Mouse (Mus musculus): ENCODE measurements around the gene Trim63. TPM values are rescaled to one million over a fixed set of nuclear protein-coding genes. Genes with fewer than 3 reads are reported as not detected.
"Not testable (repeated sequence)": the region's sequence is repeated elsewhere in the genome, so short reads cannot be mapped to it uniquely, and the experiment has no call there.

Gene Trim63
- not detected for polyA plus RNA-seq (2017; shearing (Covaris generic))

DNA sequence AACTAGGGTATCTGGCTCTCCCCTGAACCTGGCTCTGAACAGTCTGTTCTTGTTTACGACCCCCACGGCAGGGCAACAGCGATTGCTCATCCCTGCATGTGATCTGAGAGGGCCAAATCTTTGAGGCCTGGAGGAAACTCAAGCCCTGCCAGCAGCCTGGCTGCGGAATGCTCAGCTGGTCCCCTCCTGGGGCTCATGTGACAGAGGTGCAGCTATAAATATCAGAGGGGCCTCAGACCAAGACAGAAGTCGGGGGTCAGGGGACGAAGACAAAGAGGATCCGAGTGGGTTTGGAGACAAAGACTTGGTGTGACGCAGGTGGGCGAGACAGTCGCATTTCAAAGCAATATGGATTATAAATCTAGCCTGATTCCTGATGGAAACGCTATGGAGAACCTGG, at the start of gene Trim63:
TSS of gene Trim63 (plus strand) at position 245 of the 400 bp plus-strand sequence.
- no peak for ATAC-seq

DNA sequence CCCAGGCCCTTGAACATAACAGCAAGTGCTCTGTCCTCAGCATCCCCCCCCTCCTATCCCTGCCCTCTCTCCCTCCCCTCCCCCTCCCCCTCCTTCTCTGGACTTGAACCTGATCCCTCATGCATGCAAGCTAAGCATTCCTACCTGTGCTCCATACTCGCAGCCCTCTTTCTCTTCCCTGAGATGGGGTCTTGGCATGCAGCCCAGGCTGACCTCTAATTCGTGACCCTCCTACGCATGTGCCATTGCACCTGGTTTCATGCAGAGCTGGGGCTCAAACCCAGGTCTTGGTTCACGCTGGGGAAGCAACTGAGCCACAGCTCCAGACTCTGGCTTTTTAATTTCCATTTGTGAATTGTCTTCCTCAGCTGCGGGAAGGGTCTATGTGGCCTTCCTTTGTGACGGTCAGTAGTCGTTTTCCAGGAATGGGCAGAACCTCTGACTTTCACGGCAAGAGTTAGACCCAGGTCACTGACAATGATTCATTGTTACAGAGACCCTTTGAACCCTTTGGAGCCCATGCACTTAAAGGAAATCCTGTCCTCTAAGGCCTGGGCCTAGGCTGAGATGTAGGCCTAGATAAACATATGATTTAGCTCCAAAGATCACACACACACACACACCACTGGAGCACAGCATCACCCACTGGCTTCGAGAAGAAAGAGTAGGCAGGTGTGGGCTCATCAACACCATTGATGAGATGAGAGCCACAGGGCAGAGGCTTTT, 48.9 kb upstream of the Trim63 start:
- no peak for ATAC-seq

DNA sequence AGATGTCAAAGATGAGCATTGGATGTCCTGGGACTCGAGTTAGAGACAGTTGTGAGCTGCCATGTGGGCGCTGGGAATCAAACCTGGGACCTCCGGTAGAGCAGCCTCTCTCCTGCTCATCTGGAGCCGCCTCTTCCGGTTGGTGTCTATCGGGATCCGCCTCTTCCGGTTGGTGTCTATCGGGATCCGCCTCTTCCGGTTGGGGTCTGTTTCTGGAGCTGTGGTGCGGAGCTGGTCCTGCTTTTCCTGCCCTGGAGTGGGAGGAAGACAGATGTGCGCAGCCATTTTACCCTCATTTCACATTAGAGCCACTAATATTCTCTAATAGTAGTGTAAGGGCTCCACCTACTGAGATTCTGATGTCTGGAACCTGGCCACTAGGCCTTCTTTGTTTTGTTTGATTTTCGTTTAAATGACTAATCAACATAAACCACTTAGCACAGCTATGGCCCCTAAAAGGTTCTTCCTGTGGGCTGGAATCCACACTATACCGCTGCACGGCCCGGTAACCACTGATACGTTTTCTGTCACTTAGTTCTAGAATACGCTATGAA, 46.7 kb upstream of the Trim63 start:
- no peak for ATAC-seq

DNA sequence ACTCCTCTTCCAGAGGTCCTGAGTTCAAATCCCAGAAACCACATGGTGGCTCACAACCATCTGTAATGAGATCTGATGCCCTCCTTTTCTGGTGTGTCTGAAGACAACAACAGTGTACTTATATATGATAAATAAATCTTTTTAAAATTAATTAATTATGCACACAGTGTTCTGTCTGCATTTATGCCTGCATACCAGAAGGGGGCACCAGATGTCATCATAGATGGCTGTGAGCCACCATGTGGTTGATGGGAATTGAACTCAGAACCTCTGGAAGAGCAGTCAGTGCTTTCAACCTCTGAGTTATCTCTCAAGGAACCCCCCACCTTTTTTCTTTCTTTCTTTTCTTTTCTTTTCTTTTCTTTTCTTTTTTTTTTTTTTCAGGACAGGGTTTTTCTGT, 45.3 kb upstream of the Trim63 start:
- not testable (repeated sequence) for ATAC-seq

DNA sequence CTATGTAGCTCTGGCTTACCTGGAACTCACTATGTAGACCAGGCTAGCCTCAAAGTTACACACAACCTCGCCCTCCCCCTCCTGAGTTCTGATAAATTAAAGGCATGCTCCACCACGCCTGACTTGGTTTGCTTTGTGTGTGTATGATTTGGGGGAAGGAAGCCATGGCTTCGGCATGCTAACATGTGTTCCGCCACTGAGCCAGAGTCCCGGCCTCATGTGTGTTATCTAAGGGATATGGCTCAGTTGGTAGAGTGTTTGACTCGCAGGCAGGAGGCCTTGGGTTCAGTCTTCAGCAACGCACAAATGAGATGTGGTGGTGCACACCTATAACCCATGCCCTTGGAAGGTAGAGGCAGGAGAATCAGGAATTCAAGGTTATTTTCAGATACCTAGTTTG, 42.9 kb upstream of the Trim63 start:
- ATAC-seq = no peak

DNA sequence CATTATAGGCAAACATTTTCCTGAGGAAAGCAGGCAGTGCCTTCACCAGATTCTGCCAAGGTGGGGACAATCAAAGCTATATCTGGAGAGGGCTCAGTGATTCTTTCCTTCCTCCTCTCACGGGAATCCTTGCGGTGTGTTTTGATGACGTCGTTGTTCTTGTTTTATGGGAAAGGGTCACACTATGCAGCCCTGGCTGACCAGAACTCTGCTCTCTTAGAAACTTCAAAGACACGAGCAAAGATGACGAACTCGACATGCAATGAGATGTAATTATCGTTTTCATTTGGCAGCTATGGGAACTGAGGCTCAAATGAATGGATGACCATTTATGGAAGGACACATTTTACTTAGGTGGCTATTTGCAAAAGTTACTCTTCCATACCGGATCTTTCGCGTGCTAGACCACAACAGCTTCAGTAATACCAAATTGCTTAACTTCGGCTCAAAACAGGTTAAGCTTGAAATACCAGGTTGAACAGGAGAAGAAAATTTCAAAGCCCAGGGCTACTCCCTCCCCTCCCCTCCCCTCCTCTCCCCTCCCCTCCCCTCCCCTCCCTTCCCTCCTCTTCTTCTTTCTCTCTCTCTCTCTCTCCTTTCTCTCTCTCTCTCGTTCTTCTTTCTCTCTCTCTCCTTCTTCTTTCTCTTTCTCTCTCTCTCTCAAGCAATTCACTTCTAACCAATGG, 42.0 kb upstream of the Trim63 start:
- no peak for ATAC-seq

DNA sequence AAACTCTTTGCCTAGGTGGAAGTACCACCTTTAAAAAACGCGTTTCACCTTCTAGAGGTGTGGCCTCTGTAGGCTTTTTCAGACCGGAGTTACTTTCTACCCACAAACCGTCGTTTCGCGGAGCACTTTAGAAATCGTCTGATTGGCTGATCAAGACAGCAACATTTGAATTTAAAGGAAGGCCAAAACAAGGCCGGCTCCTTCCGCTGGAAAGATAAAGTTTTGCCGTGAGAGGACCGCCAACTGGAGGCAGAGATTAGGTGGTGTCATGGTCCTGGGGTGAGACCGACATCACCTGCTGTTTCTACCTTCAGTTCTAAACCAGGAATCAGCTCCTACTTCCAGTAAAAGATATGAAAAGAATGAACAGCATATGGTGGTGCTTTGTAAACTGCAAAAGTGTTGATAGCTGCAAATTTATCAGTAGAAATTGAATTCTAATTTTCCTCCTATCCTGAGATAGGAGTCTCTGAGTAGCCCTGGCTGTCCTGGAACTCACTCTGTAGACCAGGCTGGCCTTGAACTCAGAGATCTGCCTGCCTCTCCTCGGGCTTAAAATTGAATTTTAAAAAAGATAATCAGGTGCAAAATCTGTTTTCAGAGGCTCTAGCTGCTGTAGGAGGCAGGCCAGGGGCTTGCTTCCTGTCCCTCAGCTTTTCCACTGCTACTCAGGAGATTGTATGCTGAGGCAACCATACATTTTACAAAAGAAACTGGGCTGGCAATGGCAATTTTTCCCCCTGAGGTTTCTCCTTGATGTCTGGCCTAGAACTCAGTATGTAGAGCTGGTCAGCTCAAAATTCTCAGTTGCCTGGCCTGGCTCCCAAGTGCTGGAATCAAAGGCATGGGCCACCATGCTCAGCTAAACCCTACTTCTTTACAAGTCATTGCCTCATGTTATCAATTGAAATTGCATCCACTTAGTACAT, 41.2 kb upstream of the Trim63 start:
- peak; percentile 97 for ATAC-seq

DNA sequence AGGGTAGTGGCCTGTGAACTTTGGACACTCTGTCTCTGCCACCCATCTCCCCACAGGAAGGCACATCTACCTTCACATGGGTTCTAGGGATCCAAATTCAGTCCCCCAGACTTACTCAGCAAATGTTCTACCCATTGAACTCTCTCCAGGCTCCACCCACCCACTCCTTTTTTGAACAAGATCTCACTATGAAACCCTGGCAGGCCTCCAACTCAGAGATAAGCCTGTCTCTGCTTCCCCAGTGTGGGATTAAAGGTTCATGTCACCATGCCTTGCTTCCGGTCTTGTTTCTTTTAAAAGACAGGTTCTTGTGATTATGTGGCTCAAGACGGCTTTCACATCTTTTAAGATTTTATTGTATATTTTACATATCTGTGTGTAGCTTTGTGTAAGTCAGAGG, 30.0 kb upstream of the Trim63 start:
- ATAC-seq = no peak

DNA sequence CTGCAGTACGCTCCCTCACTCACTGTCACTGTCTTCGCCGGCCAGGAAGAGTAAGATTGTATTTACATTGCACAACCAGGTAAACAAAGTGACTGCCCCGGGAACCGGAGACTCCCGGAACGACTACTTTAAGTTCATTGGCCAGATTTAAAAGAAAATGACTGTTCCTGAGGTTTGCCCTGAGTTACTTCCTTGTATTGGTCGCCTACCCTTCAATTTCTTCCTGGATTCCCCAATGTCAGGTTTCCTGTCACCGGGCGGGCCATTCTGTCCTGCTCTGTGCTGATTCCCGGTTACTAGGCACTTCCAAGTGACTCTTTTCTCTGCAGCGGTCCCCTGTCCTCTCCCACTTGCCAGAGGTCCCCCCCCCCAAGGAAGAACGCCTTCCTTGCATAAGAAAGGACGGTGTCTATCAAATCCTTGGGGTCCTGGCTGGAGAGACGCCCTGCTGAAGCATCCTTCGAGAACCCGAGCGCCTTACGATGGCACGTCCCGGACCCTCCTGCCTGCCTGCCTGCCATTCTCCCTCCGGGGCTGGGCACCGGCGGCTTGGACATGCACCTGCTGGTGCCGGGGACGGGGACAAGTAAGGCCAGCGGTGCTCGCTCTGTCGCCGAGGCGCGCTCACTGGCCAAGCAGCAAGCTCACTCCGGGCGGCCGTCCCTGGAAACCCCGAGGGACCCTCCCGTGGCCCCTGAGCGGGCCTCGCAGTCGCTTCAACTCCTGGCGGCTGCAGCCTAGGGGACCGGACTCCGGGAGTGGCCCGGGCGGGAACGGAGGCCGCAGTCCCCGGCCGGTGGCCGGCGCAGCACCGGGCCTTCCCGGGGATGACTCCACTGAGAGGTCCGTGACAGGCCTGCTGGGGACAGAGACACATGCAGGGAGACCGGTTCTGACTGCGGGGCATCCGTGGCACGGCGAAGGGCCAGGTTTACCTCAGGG, 28.4 kb upstream of the Trim63 start:
- peak; percentile 11 for ATAC-seq

DNA sequence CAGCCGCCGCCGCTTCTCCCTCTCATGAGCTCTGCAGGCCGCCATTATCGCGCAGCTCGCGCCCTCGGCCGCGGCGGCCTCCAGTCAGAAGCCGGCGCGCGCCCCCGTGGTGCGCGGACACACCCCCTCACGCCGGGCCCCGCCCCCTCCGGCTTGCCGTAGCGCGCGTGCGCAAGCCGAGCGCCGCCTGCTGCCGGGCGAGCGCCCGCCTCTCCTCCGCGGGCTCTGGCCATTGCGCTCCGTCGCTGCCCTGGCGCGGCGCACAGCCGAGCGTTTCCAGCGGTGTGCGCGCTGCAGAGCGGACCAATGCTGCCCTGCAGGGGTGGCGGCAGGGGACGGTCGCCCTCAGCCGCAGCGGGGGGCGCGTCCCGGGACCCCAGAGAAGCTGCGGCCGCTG, 27.8 kb upstream of the Trim63 start:
- peak; percentile 73 for ATAC-seq

DNA sequence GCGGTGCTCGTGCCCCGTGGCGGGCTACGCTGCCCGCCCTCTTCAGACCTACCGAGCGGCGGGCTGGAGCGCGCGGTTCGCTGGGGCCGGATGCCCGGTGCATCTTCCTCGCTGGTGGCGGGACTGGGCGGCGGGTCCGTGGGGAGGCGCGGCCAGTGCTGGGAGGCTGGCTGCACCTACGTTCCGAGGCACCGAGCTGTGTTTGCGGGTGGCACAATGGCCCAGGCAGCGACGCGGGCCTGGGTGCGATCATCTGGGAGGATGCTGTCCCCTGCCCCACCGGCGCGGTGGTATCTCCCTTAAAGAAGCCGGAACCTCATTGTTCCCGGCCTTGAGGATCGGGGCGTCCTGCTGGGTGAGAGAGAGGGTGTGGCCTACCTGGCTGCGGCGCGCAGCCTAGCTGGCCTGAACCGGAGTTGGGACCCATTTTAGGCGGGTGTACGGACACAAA, 27.3 kb upstream of the Trim63 start, which contains the start of gene Pdik1l:
TSS of gene Pdik1l (minus strand) at position 321 of the 451 bp plus-strand sequence.
- ATAC-seq = peak; percentile 71

DNA sequence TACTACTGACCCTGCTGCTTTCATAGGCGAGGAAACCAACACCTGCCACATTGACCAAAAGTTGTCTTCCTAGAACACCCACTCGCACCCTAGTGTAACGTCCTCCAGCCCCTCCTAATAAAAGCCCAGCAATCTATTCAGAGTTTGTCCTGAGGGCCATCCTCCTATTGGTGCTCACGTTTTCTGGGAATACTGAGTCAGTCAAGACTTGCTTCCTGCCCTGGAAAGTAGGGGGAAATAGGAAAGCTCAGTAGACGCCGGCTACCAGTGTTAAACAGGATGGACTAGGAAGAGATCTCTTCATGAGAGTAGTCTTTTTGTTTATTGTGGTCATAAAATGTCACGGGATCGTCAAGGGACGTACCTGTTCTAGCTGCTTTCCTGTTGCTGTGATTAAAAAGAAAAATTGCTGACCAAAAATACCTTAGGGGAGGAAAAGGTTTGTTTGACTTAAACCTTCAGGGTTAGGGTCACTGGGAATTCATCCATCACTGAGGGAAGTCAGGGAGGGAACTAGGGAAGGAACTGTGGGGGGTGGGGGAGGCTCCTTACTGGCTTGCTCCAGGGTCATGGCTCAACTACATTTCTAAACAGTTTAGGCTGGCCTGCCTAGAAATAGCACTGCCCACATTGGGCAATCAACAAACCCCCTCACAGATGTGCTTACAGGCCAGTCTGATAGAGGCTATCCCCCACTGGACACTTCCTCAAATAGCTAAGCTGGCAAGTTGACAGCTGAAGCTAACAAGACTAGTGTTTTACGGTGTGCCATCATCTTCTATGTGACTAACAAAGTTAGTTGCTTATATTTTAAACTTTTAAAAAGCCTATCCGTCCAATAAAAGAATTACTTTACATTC, 26.3 kb upstream of the Trim63 start:
- ATAC-seq = no peak

DNA sequence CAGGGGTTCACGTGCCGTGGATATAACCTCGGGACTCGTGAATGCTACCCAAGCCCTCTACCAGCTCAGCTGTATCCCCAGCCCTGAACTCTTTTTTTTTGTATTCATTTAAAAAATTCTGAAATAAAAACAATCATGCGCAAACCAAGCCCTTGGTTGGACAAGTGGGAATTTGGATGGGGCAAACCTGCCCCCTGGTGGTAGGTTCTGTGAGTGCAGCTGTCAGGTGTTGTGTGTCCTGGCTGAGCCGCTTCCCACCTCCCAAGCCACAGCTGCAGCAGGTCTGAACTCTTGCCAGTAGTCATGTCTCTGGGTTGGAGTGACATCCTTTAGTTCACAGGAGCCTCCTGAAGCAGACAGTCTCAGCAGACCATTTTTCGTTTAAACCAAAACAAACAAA, 22.9 kb upstream of the Trim63 start:
- ATAC-seq = peak; percentile 29

DNA sequence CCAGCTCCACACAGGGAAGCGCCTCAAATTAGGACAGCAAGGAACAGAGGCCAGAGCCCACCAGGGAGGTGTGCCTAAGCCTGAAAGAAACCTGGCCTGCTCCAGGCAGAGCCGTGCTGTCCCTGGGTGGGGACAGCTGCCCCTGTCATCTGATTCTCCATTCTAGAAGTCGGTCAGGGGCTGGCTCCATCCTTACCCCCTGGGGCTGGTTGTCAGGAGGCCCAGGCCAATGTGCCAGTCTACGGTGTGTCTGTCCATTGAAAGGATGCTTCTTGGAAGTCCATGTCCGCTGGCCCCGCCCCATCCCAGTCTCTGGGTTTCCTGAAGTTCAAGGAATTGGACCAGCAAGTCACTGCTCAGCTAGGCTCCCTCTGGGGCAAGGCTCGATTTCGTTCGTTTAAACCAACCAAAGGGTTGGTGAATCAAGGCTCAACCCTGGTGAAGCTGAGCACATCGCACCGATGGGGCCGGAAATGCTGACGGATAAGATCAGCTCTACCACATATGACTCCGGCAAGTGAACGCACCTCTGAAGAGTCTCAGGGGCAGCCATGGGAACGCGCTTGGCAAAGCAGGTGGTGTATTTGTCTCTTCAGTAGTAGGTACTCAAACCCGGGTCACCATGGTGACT, 21.7 kb upstream of the Trim63 start:
- ATAC-seq = peak; percentile 53

DNA sequence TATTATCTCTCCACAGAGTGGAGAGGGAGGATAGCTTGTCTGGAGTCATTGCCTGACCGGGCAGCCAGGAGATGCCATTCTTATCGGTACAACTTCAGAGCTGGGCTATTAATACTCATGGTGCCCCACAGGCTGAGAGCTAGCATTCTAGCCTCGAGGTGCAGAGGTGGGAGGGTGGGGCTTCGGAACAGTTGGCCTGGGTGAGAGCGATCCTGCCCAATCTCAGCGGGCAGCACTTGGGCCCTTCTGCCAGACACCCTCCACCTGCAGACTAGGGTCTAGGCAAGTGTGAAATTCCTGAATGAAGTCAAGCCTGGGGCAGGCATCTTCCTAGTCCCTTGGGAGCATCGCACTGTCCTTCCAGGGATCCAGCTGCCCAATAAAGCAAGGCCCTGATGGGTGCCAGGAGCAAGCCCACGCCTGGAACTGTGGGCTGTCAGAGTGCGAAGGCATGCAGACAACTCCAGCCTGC, 21.2 kb upstream of the Trim63 start:
- no peak for ATAC-seq

DNA sequence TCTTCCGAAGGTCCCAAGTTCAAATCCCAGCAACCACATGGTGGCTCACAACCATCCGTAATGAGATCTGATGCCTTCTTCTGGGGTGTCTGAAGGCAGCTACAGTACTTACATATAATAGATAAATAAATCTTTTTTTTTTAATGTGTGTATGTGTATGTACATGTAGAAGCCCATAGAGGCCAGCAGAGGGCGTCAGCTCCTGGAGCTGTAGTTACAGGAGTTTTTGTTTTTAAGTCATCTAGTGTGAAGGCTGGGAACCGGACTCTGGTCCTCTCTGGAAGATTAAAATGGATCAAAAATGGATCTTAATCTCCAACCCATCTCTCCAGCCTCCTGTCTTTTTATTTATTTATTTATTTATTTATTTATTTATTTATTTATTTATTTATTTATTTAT, 18.8 kb upstream of the Trim63 start:
- ATAC-seq = not testable (repeated sequence)

DNA sequence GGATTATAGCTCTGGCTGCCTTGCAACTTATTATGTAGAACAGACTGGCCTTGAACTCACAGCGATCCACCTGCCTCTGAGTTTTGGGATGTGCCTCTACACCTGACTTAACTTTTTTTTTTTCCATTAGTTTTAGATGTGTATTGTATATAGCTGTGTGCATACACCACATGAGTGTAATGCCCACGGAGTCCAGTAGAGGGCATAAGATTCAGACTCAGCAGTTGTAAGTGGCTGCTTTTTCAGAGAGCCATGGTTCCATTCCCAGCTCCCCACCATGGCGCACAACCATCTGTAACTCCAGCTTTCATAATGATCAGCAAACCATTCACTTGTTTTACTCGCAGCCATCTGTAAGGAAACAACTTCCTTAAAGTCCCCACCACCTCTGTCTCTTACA, 18.4 kb upstream of the Trim63 start:
- ATAC-seq = no peak

DNA sequence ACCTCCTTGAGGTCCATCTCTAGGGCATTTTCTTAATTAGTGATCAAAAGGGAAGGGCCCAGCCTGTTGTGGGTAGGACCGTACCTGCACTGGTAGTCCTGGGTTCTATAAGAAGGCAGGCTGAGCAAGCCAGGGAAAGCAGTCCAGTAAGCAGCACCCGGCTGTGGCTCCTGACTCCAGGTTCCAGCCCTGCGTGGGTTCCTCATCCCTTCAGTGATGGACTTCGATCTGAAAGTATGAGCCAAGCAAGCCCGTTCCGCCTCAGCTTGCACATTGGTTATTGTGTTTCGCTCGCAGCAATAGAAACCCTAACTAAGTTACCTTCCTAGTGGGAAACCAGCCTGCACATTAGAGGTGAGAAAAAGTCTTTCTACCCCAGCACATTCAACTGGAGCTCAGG, 17.6 kb upstream of the Trim63 start:
- no peak for ATAC-seq

DNA sequence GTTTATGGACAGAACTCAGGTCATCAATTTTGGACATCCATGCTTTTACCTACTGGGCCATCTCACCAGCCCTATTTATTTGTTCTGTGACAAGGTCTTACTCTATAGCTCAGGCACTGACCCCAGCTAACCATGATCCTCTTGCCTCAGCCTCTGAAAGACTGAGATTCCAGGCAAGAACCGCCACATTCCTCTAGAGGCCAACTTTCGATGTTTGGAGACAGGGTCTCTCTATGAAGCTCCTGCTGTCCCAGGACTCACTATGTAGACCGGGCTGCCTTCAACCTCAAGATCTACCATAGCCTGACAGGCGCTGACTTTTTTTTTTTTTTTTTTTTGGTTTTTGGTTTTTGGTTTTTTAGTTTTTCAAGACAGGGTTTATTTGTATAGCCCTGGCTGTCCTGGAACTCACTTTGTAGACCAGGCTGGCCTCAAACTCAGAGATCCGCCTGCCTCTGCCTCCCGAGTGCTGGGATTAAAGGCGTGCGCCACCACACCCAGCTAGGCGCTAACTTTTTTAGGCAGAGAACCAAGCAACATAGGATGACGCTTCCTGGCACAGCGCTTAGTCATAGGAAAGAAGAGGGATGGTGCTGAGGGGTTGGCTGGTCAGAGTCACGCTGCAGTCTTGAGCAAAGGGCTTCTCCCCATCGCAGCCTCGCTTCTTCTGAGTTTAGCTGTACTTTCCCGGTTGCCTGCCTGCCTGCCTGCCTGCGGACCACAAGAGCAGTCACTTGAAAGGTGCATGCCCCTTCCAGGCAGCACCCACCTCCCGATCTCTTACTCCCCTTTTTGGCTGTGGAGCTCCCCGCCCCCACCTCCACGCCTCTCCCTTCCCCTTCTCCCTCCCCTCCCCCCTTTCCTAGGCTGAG, 16.1 kb upstream of the Trim63 start:
- ATAC-seq = no peak

All from CD4-positive, CD25-positive, alpha-beta regulatory T cell, adult 4 months (primary cell).